Mouse (Mus musculus): ENCODE results near the gene Robo1. TPM values are rescaled to one million over a fixed set of nuclear protein-coding genes. Genes with fewer than 3 reads are reported as not detected.

Robo1 gene
- polyA plus RNA-seq, 1 experiment from 2014 or later: 54.0 TPM

GRCm38 (mm10) chr16:72737154-72737553 is 429.0 kb downstream of the Robo1 start:
- no peak overlapping the region for H3K4me2 ChIP-seq (replicated peaks)
- 58% methylated on average over 4 of the region's 4 CpGs for WGBS
- peaks cover 4% of the 10 kb centered on the region; the same call in 1 of the 2 replicates for H3K36me3 ChIP-seq
- no peaks in the 10 kb centered on the region for H3K27me3 ChIP-seq
- no peak overlapping the region for H3K27ac ChIP-seq (replicated peaks)
- H3K4me1 ChIP-seq: no peaks in the 10 kb centered on the region
- no peaks in the 10 kb centered on the region for H3K9me3 ChIP-seq
- no peak overlapping the region for H3K4me3 ChIP-seq
- no peak overlapping the region for H3K9ac ChIP-seq (replicated peaks)
- no peak for ATAC-seq (replicated peaks)

DNA sequence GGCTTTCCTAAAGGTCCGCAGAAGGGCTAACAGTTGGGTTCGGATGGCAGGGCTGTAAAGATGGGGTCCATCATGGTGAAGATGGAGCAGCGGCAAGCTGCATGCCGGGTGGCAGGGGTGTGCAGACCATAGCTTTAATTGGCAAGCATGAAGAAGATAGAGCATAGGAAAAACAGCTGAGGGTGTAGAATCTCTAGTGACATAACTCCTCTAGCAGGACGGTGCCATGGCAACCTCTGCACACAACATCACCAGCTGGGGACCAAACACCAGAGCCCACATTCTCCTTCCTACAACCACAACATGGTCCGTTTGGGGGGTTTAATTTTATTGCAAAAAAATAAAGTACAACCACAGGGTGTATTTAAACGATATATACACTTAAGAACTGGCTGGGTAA is 432.1 kb downstream of the Robo1 start:
- Histone ChIP-seq H3K9ac (replicated peaks) (no peak overlapping the region), H3K4me1 (no peaks in the 10 kb centered on the region), H3K4me2 (replicated peaks) (no peak overlapping the region), H3K9me3 (no peaks in the 10 kb centered on the region), H3K36me3 (peaks cover 11% of the 10 kb centered on the region; the same call in 1 of the 2 replicates), H3K27me3 (no peaks in the 10 kb centered on the region), H3K4me3 (no peak overlapping the region), H3K27ac (replicated peaks) (no peak overlapping the region)
- no peak for ATAC-seq (replicated peaks)
- WGBS: 91% methylated on average over 7 of the region's 7 CpGs

DNA sequence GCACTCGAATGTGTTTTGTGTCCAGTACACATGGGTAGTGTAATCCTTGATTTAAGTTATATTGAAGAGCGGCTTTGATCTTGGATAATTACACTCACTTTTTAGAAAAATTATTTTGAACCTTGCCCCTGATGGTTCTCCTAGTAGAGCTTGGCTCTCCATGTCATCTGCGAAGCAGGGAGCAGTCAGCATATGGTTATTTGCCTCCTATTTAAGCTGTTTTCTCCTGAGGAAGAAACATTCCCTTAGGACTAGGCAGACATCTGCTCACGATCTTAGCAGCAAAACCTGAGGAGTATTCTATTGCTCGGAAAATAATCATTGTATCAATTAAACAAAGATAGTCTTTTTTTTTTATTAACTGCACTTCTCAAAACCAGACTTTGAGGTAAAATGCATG is 439.6 kb downstream of the Robo1 start:
- no peak overlapping the region for H3K4me3 ChIP-seq
- no peak overlapping the region for H3K4me2 ChIP-seq (replicated peaks)
- H3K27me3 ChIP-seq: no peaks in the 10 kb centered on the region
- 79% methylated on average over 5 of the region's 5 CpGs for WGBS
- no peaks in the 10 kb centered on the region for H3K4me1 ChIP-seq
- no peak for ATAC-seq (replicated peaks)
- H3K27ac ChIP-seq (replicated peaks): no peak overlapping the region
- H3K36me3 ChIP-seq: 0 out of 2 replicates have a peak, but pooled peaks cover 3% of the 10 kb centered on the region
- no peak overlapping the region for H3K9ac ChIP-seq (replicated peaks)
- no peaks in the 10 kb centered on the region for H3K9me3 ChIP-seq

DNA sequence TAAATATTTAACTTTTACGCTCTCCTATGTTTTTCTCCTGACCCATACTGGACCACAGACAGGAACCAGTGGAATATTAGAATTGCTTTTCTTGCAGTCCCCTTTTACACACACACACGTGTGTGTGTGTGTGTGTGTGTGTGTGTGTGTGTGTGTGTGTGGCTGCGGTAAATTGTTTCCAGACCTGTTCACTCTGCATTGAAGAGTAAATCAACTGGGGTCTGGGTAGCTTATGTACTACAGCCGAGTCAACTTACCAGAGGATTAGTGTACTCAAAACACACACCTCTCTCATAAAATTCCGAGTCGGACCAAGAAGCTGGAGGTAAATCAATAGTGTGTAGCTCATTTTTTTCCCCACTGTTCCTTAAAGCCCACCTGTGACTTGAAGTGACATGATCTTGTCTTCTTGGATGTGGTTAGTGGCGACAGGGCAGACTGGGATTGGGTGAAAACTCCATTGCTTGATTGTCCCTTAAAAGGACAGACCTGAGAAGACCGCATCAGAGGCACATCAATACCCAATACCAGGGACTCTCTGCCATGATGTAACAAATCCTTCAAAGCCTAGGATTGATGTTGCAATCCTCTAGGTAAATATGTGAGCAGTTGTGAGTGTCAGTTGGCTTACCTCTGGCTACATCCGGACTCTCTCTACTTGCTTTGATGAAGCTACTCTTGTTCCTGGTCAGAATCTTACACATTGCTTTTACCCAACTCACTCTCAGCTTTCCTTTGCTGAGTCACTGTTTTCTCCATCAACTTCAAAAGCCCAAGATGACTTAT is 457.2 kb downstream of the Robo1 start:
- Histone ChIP-seq H3K4me2 (replicated peaks) (no peak overlapping the region), H3K4me1 (no peaks in the 10 kb centered on the region), H3K4me3 (no peak overlapping the region), H3K27me3 (no peaks in the 10 kb centered on the region), H3K36me3 (no peaks in the 10 kb centered on the region), H3K9me3 (no peaks in the 10 kb centered on the region), H3K27ac (replicated peaks) (no peak overlapping the region), H3K9ac (replicated peaks) (no peak overlapping the region)
- ATAC-seq (replicated peaks): no peak
- 93% methylated on average over 9 of the region's 9 CpGs for WGBS

- Histone ChIP-seq H3K36me3 (no peaks in the 10 kb centered on the region), H3K4me2 (replicated peaks) (no peak overlapping the region), H3K9ac (replicated peaks) (no peak overlapping the region), H3K4me1 (peaks cover 14% of the 10 kb centered on the region), H3K9me3 (no peaks in the 10 kb centered on the region), H3K4me3 (no peak overlapping the region), H3K27me3 (no peaks in the 10 kb centered on the region), H3K27ac (replicated peaks) (no peak overlapping the region)
- ATAC-seq (replicated peaks): no peak
- WGBS: 80% methylated on average over 8 of the region's 8 CpGs
Measured at GRCm38 (mm10) chr16:72769214-72769834, 461.2 kb downstream of the Robo1 start.

GRCm38 (mm10) chr16:72772348-72772747 is 464.2 kb downstream of the Robo1 start:
- H3K4me1 ChIP-seq: peaks cover 14% of the 10 kb centered on the region
- ATAC-seq (replicated peaks): peak; percentile 81
- no peaks in the 10 kb centered on the region for H3K9me3 ChIP-seq
- no peak overlapping the region for H3K4me2 ChIP-seq (replicated peaks)
- no peaks in the 10 kb centered on the region for H3K36me3 ChIP-seq
- no peak overlapping the region for H3K4me3 ChIP-seq
- no peak overlapping the region for H3K9ac ChIP-seq (replicated peaks)
- no peaks in the 10 kb centered on the region for H3K27me3 ChIP-seq
- H3K27ac ChIP-seq (replicated peaks): no peak overlapping the region
- WGBS: 20% methylated on average over 5 of the region's 5 CpGs

- H3K9me3 ChIP-seq: no peaks in the 10 kb centered on the region
- H3K4me3 ChIP-seq: no peak overlapping the region
- H3K4me1 ChIP-seq: peaks cover 14% of the 10 kb centered on the region
- no peaks in the 10 kb centered on the region for H3K36me3 ChIP-seq
- H3K4me2 ChIP-seq (replicated peaks): no peak overlapping the region
- H3K9ac ChIP-seq (replicated peaks): no peak overlapping the region
- 39% methylated on average over 7 of the region's 7 CpGs for WGBS
- no peak for ATAC-seq (replicated peaks)
- no peak overlapping the region for H3K27ac ChIP-seq (replicated peaks)
- no peaks in the 10 kb centered on the region for H3K27me3 ChIP-seq
Measured at GRCm38 (mm10) chr16:72773034-72773433, 464.9 kb downstream of the Robo1 start.

DNA sequence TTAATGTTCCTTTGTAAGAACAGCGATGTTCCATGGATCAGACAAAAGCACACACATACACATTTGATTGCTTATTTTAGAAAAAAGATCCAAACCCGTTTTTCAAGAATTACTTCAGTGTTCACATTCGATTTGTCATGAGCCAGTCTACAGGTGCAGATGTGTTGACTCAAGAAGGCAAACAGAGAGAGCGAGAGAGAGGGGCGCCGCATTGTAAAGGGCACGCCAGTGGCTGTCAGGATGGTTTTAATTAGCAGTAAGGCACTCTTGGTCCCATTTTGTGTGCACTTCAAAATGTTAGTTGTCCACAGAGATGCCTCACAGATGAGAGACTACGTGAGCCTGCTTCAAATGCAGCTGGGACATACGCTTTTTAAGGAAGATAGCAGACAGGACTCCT is 470.4 kb downstream of the Robo1 start:
- H3K27ac ChIP-seq (replicated peaks): no peak overlapping the region
- no peak overlapping the region for H3K4me2 ChIP-seq (replicated peaks)
- no peaks in the 10 kb centered on the region for H3K36me3 ChIP-seq
- no peak overlapping the region for H3K4me3 ChIP-seq
- H3K4me1 ChIP-seq: no peaks in the 10 kb centered on the region
- H3K9ac ChIP-seq (replicated peaks): no peak overlapping the region
- H3K27me3 ChIP-seq: no peaks in the 10 kb centered on the region
- no peak for ATAC-seq (replicated peaks)
- WGBS: 62% methylated on average over 9 of the region's 9 CpGs
- no peaks in the 10 kb centered on the region for H3K9me3 ChIP-seq

- WGBS: 80% methylated on average over 6 of the region's 6 CpGs
Measured at GRCm38 (mm10) chr16:72782171-72782570, 474.1 kb downstream of the Robo1 start.

GRCm38 (mm10) chr16:72786079-72786478 is 478.0 kb downstream of the Robo1 start:
- 90% methylated on average over 6 of the region's 6 CpGs for WGBS
- no peak for ATAC-seq (replicated peaks)
- Histone ChIP-seq H3K9me3 (no peaks in the 10 kb centered on the region), H3K4me3 (no peak overlapping the region), H3K4me1 (no peaks in the 10 kb centered on the region), H3K36me3 (no peaks in the 10 kb centered on the region), H3K27ac (replicated peaks) (no peak overlapping the region), H3K9ac (replicated peaks) (no peak overlapping the region), H3K27me3 (no peaks in the 10 kb centered on the region), H3K4me2 (replicated peaks) (no peak overlapping the region)

More at GRCm38 (mm10) chr16:72782171-72782570, 474.1 kb downstream of the Robo1 start:
- no peak for ATAC-seq (replicated peaks)
- Histone ChIP-seq H3K4me3 (no peak overlapping the region), H3K4me2 (replicated peaks) (no peak overlapping the region), H3K36me3 (no peaks in the 10 kb centered on the region), H3K4me1 (no peaks in the 10 kb centered on the region), H3K27me3 (no peaks in the 10 kb centered on the region), H3K9me3 (no peaks in the 10 kb centered on the region), H3K9ac (replicated peaks) (no peak overlapping the region), H3K27ac (replicated peaks) (no peak overlapping the region)

DNA sequence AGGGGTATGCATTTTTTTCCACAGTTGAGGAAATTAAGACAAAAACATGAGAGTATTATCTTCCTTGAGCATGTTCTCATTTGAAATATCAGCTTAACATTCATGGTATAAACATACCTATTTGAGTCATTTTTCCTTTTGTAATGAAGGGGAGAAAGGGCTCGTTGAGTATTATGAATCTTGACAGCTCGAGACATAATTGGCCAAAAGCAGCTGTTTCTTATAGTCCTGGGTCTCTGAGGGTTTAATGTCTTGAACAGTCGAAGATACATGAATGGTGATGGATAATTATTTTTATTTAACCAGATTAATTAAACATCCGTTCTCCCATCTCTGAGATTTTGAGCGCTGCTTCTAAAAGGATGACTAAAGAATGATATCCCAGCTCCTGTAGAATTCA is 478.5 kb downstream of the Robo1 start:
- Histone ChIP-seq H3K9me3 (no peaks in the 10 kb centered on the region), H3K4me2 (replicated peaks) (no peak overlapping the region), H3K4me1 (no peaks in the 10 kb centered on the region), H3K27ac (replicated peaks) (no peak overlapping the region), H3K9ac (replicated peaks) (no peak overlapping the region), H3K4me3 (no peak overlapping the region), H3K36me3 (no peaks in the 10 kb centered on the region), H3K27me3 (no peaks in the 10 kb centered on the region)
- WGBS: 53% methylated on average over 5 of the region's 5 CpGs
- no peak for ATAC-seq (replicated peaks)

DNA sequence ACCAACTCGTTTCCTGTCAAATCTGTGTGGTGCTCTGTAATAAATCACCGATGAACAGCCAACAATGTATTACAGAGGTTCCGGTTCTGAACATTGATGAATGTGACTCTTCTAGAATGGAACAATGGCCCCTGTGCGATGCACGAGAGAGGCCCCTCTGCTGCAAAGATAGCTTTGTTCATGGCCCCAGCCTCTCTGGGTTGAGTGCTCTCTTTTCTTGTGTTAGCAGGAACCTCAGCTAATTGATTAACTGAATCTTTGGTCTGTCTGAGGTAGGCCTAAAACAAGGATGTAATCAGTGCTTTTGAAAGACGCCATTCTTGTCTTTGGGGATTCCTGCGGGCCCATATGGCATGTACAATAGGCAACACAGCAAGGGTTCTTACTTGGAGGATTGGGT is 479.9 kb downstream of the Robo1 start:
- Histone ChIP-seq H3K36me3 (no peaks in the 10 kb centered on the region), H3K27ac (replicated peaks) (no peak overlapping the region), H3K9ac (replicated peaks) (no peak overlapping the region), H3K27me3 (no peaks in the 10 kb centered on the region), H3K4me2 (replicated peaks) (no peak overlapping the region), H3K4me1 (no peaks in the 10 kb centered on the region), H3K4me3 (no peak overlapping the region), H3K9me3 (no peaks in the 10 kb centered on the region)
- 10% methylated on average over 7 of the region's 7 CpGs for WGBS
- no peak for ATAC-seq (replicated peaks)
